Mouse (Mus musculus): Measurements from ENCODE around the gene Slc27a3.

- TF ChIP-seq CTCF (IDR thresholded peaks at IDR 0.05; ENCODE audit: borderline replicate concordance, extremely low read depth, insufficient read depth, insufficient read length) (no peak), POLR2A (IDR thresholded peaks at IDR 0.05; ENCODE audit: borderline replicate concordance, extremely low read depth, insufficient read depth, insufficient read length, poor library complexity, severe bottlenecking) (no peak)
Observed at GRCm38 (mm10) chr3:90408721-90409120, 19.0 kb upstream of the Slc27a3 start.

Measured in brain, embryonic 14.5 days (tissue).